10 mouse cellular contexts compared by ENCODE assay signal in genomic region chr6:38752495-38752894, GRCm38 (mm10).
DNase-seq lines count a peak whose midpoint lies in the region; ATAC-seq and TF ChIP-seq lines count a peak whose summit lies in the region.
"Had no signal": no experiment of that assay in that cellular context is flagged by ENCODE, and none has a peak within 500 bp of the region (broad histone marks: within the 10 kb centered on the region; RNA-seq: fewer than 3 reads in every experiment).

No protein-coding gene starts in this region.

- peak; percentile 30; the same call in 1 of the 2 replicates for TF ChIP-seq CTCF in lung, embryonic 14.5 days (IDR thresholded peaks at IDR 0.05; ENCODE audit: low read depth)

- peaks cover 36% of the 10 kb centered on the region for H3K4me1 ChIP-seq in heart, embryonic 10.5 days
- no peaks in the 10 kb centered on the region for H3K4me1 ChIP-seq in lung, embryonic 14.5 days (ENCODE audit: insufficient read depth)
- H3K4me1 ChIP-seq: lung, embryonic 15.5 days had no signal

- WGBS in heart, embryonic 10.5 days = 83% methylated on average over 6 of the region's 6 CpGs
- WGBS in lung, embryonic 14.5 days = 74% methylated on average over 6 of the region's 6 CpGs

- no peaks in the 10 kb centered on the region for H3K9me3 ChIP-seq in heart, embryonic 10.5 days
- no peaks in the 10 kb centered on the region for H3K9me3 ChIP-seq in lung, embryonic 14.5 days (ENCODE audit: low read depth, low read length)
- H3K9me3 ChIP-seq: embryonic facial prominence, embryonic 10.5 days; lung, embryonic 15.5 days had no signal

- H3K9ac ChIP-seq in lung, embryonic 14.5 days = no peak overlapping the region
- H3K9ac ChIP-seq: lung, embryonic 15.5 days had no signal

- DNase-seq in heart, adult 11 months = peak; percentile 93
- DNase-seq in heart, embryonic 10.5 days (ENCODE audit: low spot score) = no peak
- no peak for DNase-seq in lung, embryonic 14.5 days
- no peak for DNase-seq in lung, postnatal 10 days
- peak; percentile 53 for DNase-seq in adrenal gland, postnatal 14 days
- DNase-seq in heart, adult 9 months (ENCODE audit: low spot score in 2 of 2) = peak; percentile 26 to 35
- DNase-seq in spleen, postnatal 4 days (ENCODE audit: low spot score in 2 of 2) = no peak
- no peak for DNase-seq in spleen, adult 12 weeks (ENCODE audit: low spot score)

- ATAC-seq in lung, embryonic 14.5 days (ENCODE audit: insufficient read depth) = no peak

- no peak overlapping the region for H3K27ac ChIP-seq in heart, embryonic 10.5 days
- H3K27ac ChIP-seq in lung, embryonic 14.5 days (ENCODE audit: low read depth) = no peak overlapping the region
- H3K27ac ChIP-seq: embryonic facial prominence, embryonic 10.5 days; lung, embryonic 15.5 days had no signal

- no peak overlapping the region for H3K4me2 ChIP-seq in lung, embryonic 14.5 days
- H3K4me2 ChIP-seq: lung, embryonic 15.5 days had no signal

- H3K27me3 ChIP-seq in heart, embryonic 10.5 days (ENCODE audit: insufficient read depth, poor library complexity, severe bottlenecking) = no peaks in the 10 kb centered on the region
- no peaks in the 10 kb centered on the region for H3K27me3 ChIP-seq in lung, embryonic 14.5 days (ENCODE audit: insufficient read depth, low read length)
- H3K27me3 ChIP-seq: lung, embryonic 15.5 days had no signal

- H3K36me3 ChIP-seq in heart, embryonic 10.5 days = peaks cover 5% of the 10 kb centered on the region; the same call in 1 of the 2 replicates
- no peaks in the 10 kb centered on the region for H3K36me3 ChIP-seq in lung, embryonic 14.5 days (ENCODE audit: insufficient read depth)
- H3K36me3 ChIP-seq: lung, embryonic 15.5 days had no signal

- H3K4me3 ChIP-seq in heart, embryonic 10.5 days = no peak overlapping the region
- H3K4me3 ChIP-seq in lung, embryonic 14.5 days (ENCODE audit: low read depth, low read length) = no peak overlapping the region
- H3K4me3 ChIP-seq: embryonic facial prominence, embryonic 10.5 days; lung, embryonic 15.5 days had no signal

Comparison
In these comparisons a context has a peak if more than half of its experiments do, and no peak if none do; other contexts are left out.
1. DNase-seq: peak in heart, adult 11 months (single experiment), adrenal gland, postnatal 14 days (single experiment) and heart, adult 9 months (2 of 2); none in heart, embryonic 10.5 days (single experiment), lung, embryonic 14.5 days (single experiment), lung, postnatal 10 days (single experiment), spleen, postnatal 4 days (0 of 2) and spleen, adult 12 weeks (single experiment).